Mouse (Mus musculus): Measurements from ENCODE around the gene Gin1. TPM values are rescaled to one million over a fixed set of nuclear protein-coding genes. Genes with fewer than 3 reads are reported as not detected.

Gin1 gene
- total RNA-seq, 2 experiments from 2014 or later, result 7.3 to 9.2 TPM

Other genes with a start within 250 kb of the Gin1 start
- 10 to 100 TPM; 67.2 to 77.8 TPM for gene D1Ertd622e, start 108.1 kb upstream of the Gin1 start, total RNA-seq (2021)
- 10 to 100 TPM; 20.3 to 23.4 TPM for gene Ppip5k2, start 239 bp downstream of the Gin1 start, total RNA-seq (2021)

Data from left cerebral cortex, postnatal 14 days (tissue).